Mouse (Mus musculus) neutrophil, adult 5-6 weeks (primary cell): ENCODE results near the gene Olfr1412. TPM values are rescaled to one million over a fixed set of nuclear protein-coding genes. Genes with fewer than 3 reads are reported as not detected.

Experiments
- ATAC-seq: fragments of 151-379, 151-347 bp; 2 replicates; pipeline ENCODE4 v1.8.0; 2017; ENCODE audit warnings: mild to moderate bottlenecking, moderate TSS enrichment; ENCODE audit not compliant: insufficient number of reproducible peaks, poor library complexity, low FRiP score, severe bottlenecking; ENCODE audit errors: extremely low read depth
- total RNA-seq: library from RNA; stranded (forward); fragments of 200-1000 nt; gene quantifications from 2 replicates; pipeline ENCODE4 v1.2.3, GENCODE M21; 2017

Gene Olfr1412
- not detected in 2 replicates for total RNA-seq

GRCm38 (mm10) chr1:92585479-92585878, at the start of gene Olfr1412:
Gene Olfr1412, plus strand, starts transcription at chr1:92585779.
- ATAC-seq, result no peak

DNA sequence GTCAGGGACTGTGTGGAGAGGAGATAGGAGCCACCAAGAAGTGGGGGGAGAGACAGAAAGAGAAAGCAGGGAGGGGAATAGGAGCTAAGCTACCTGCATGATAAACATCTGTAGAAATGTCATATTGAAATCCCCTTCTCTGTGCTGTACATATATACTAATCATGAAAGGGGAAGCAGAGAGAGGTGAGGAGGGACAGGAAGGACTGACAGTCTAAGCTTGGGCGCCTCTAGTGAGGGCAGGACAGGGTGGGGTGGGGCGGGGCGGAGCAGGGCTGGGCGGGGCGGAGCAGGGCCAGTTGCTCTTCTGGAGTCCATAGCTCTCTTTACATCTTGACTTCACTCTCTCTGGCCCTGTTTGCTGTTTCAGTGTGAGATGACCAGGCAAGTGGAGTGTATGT, 48.6 kb upstream of the Olfr1412 start:
- ATAC-seq, result no peak

DNA sequence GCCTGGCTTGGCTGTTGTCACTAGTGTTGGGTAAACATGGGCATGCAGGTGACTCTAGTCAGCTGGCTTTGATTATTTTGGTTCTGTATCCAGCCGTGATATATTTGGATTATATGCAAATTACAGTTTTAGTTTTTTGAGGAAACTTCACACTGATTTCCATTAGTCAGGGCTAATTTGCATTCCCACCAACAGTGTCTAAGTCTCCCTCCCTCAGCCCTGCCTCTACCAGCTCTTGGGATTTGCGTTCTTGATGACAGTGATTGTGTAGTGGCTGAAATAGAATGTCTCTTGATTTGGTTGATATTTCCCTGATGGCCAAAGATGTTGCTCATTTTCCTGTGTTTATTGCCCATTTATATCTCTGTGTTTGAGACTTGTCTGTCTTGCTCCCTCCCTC, 46.5 kb upstream of the Olfr1412 start:
- no peak for ATAC-seq

DNA sequence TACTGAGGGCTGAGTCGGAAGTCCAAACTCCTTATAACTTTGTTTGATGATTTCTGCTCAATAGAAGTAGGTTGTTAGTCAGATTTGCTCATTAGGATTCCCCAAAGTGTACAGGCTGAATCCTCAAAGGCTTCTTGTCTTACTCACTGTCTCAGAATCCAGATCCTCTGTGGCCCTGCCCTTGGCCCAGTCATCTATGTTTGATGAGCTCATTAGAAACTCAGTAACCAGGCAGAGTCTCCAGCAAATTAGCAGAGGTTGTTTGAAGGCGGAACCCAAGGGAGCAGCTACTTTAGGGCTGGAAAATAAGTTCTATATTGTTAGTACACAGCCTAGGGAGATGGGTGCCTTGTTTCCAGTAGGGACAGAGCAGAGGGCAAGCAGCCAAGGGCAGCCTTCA, 39.6 kb upstream of the Olfr1412 start:
- ATAC-seq, result no peak

DNA sequence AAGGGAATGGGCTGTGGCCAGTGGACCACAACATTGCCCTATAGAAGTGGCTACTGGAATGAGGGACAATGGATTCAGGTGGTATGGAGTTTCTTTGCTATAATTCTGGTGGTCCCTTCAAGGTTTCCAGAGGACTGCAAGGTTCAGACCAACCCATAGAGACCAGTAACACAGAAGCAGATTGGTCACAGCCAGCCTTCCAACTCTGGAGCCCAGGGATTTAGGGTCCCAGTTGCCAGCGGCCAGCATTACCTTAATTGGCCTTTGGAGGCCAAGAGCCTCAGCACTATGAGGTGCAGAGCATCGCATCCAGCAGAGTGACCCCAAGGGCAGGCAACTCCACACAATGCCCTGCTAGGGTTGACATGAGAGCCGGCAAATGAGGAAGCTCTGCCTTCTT, 14.6 kb upstream of the Olfr1412 start, which contains the start of gene Olfr1413:
Gene Olfr1413 (plus strand): TSS at position 301 of the 400 bp plus-strand sequence.
- no peak for ATAC-seq

GRCm38 (mm10) chr1:92594111-92594510, 8.5 kb downstream of the Olfr1412 start, which contains the start of gene Olfr1411:
Gene Olfr1411, plus strand, starts transcription at chr1:92594411.
- no peak for ATAC-seq

GRCm38 (mm10) chr1:92596019-92596418, 10.4 kb downstream of the Olfr1412 start:
- no peak for ATAC-seq

DNA sequence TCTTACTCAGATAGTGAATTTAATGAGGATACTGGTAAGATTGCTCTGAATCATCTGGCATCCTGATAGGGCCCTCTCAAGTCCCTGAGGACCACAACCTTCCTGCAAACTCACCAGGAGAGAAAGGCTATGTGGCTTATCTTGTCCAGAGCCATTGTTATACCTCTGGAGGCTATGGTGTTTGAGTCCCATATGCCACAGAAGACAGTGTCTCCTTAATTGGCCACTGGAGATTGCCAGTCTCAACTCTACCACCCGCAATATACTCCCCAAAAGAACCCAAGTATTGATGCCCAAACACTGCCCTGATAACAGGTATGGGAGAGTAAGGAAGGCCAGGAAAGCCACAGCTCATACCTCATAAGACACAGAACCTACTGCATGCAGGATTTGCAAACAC, 19.9 kb downstream of the Olfr1412 start, which contains the start of gene Olfr1410:
Gene Olfr1410 (plus strand): TSS at position 301 of the 400 bp plus-strand sequence.
- no peak for ATAC-seq

DNA sequence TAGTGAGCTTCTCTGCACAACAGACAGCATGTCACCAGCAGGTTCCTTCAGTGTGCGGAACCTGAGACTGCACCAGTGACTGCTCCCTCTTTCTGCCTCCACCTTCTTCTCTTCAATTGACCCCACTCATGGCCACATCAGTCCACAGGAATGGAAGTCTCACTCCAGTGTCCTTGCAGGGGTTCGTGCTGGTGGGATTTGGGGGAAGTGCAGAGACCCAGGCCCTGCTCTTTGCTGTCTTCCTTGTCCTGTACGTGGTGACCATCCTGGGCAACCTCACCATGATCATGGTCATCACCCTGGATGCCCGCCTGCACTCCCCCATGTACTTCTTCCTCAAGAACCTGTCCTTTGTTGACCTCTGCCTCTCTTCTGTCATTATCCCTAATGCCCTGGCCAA, 22.1 kb downstream of the Olfr1412 start:
- ATAC-seq, result no peak

- ATAC-seq, result peak; percentile 44; the same call in 1 of the 2 replicates
These were observed 25.4 kb downstream of the Olfr1412 start for GRCm38 (mm10) chr1:92611008-92611407.

- ATAC-seq, result no peak
These were observed 27.6 kb downstream of the Olfr1412 start for GRCm38 (mm10) chr1:92613175-92613574.

GRCm38 (mm10) chr1:92614516-92614915, 28.9 kb downstream of the Olfr1412 start:
- ATAC-seq, result no peak

- no peak for ATAC-seq
These were observed 30.5 kb downstream of the Olfr1412 start for GRCm38 (mm10) chr1:92616046-92616445.

DNA sequence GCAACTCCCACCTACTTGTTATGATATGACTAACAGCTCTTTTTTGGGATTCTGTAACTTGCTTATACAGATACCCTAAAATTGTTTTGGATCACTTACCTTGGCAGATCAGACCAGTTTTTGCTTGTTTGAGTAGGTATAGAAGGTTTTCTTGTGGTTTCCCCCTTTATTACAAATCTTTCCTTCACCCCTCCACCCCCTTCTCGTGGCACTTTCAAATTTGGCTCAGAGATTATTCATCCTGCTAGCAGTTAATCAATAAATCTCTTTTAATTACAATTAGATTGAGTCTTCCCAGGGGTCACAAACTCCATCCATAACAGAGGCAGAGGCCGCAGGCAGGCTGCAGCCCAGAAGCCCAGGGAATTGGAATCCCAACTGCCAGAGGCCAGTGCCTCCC, 31.9 kb downstream of the Olfr1412 start, which contains the start of gene Olfr12:
Gene Olfr12 (plus strand): TSS at position 301 of the 400 bp plus-strand sequence.
- no peak for ATAC-seq

DNA sequence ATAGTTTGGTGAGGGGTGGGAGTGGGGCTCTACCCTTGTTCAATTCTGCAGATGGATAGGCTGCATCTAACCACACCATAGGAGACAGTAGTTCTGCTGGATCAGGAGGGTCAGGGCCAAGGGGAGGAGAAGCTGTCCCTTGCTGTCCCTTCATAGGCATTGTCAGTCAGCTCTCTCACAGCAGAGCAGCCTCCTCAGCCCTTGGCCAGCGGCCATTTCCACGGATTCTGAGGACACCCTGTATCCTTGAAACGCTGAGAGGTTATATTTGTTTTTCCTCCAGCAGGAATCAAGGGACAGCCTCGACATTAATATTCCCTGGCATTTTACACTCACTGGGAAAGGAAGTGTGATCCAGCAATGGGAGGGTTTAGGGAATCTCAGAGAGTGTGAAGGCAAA, 32.8 kb downstream of the Olfr1412 start:
- no peak for ATAC-seq

DNA sequence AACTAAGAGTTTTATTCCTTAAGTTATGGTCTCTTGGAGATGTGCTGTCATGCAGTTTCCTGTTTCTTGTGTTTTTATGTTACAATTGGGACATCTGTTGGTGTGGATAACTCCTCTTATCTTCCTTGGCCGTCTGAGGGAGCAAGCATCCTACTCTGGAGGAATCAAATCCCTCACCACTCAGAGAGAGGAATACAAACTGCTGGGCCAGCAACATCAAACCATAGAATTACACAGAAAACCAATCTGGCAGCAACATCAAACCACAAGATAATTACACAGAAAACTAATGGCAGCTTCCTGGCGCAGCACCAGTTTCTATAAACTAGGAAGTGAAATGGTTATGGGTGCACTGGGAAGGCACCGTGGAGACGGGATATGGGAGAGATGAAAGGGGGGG, 42.6 kb downstream of the Olfr1412 start:
- no peak for ATAC-seq

DNA sequence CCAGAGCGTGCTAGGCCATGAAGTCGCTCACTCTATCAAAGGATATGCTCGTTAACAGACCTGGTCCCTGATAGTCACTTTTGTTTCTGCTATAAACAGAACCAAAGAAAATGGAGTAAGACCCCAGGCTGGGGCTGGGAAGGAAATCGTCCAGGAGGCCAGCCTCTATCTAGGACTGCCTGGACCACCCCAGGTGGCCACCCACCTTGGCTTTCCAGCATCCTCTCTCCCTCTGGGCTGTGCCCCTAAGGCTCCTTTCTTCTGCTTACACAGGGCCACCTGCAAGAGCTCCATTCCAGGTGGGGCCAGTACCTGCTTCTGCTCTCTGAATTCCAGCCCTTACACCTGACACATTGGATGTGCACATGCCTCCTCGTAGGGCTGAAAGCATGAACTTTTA, 46.6 kb downstream of the Olfr1412 start:
- ATAC-seq, result no peak

DNA sequence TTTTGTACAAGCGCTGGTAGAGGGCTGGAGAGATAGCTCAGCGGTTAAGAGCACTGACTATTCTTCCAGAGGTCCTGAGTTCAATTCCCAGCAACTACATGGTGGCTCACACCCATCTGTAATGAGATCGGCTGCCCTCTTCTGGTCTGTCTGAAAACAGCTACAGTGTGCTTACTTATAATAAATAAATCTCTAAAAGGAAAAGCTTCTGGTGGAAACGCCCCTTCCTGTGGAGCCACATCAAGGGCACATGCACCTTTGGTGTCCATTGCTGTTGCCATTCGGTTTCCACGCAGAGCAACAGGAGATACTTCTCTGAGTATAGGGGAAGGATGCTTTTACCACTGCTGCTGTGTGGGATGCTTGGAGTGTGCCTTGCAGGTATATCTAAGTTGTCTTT, 47.4 kb downstream of the Olfr1412 start:
- no peak for ATAC-seq

DNA sequence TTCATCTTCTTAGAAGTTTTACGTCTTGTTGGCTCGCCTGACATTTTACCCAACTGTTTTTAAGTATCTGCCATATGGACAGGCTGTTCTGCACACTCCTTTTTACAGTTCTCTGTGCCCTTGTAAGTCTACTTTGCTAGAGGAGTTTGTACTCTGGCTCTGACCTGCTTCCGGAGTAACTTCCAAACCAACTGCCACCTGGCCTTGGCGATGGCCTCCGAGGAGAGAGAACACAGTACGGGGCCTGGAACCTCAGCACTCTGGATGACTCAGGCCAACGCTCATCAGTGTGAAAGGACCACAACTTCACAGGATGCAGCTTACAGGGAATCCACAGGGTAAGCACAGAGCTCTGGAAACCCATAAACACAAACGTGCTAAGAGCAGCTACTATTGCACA, 48.1 kb downstream of the Olfr1412 start:
- ATAC-seq, result no peak

- no peak for ATAC-seq
These were observed 49.0 kb downstream of the Olfr1412 start for GRCm38 (mm10) chr1:92634569-92634968.

DNA sequence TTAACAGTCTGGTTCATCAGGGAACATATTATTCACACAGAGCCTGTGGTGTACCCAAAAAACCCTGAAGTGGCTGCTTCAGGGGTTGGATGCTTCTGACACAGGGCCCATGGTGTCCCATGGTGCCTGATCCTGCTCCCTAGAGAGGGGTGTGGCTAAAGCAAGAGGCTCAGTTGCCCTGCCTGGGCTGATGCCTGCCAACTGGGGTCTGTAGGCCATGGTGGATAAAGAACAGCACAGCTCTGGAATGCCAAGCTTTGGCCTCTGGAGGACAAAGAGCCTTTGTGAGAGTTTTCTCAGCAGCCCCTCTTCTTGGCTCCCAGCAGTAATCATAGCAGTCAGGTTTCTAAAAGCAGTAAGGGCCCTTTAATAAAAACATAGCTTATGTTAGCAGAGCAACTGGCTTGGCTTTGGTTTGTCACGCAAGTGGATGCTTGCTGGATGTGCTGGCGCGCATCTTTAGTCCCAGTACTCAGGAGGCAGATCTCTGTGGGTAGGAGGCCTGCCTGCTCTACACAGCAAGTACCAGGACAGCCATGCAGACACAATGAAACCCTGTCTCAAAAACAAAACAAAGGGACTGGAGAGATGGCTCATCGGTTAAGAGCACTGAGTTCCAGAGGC, 49.5 kb downstream of the Olfr1412 start:
- ATAC-seq, result no peak
